Mouse (Mus musculus): Measurements from ENCODE around the gene Slc25a41.
A peak's percentile ranks its signal among the peaks of the same experiment; 100 is the strongest.

The Slc25a41 gene

DNA sequence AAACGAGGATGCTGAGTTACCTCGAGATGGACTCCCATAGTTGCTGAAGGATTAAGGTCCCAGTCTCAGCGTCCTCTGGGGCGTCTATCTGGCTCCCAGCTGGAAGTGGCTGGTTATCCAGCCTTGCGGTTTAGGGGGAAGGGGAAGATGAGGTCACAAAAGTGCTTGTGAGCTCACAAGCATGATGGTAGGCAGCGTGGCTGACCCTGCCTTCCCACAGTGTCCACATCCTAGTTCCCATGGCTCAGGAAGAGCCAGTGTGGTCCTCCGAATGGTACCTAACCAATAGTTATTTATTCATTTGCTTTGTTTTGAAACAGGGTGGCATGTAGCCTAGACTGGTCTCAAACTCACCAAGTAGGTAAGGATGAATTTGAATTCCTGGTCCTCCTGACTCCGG lies at the start of gene Slc25a41:
TSS of gene Slc25a41 (minus strand) at position 101 of the 400 bp plus-strand sequence.
- DNase-seq (ENCODE audit: low read depth, low spot score) = no peak

DNA sequence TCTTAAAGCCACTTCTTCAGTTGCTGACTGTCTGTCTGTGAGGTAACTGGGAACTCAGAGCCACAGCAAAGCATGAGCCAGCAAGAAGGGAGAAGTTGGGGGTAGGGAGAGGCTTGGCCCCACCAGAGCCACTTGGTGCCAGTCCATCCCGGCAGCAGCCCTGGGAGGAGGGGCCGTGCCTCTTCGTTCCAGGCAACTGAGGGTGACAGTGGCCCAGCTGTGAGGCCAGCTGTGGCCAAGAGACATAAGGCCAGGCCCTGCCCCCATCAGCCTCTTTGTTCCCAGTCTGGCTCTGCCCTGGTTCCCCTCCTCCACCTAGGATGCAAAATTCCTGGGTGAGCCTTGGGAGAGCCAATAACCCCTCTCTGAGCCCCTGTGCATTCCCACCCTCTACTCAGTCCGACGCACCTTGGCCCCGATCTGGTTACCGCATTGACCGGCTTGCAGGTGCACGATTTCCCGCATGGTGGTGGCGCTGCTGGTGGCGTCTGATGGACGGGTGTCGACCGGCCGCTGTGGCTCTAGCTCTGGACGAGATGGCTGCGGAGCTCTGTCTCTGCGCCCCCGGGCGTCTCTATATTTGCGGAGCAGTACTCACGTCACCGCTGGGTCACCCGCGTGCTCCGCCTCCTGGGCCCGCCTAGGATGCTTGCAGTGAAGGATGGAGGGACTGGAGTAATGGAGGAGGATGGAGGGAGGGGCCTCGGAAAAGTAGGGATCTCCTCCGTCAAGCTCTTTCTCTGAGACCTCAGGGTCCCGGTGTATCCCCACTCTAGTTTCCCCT lies 45.8 kb upstream of the Slc25a41 start, which contains the start of gene Tubb4a:
TSS of gene Tubb4a (minus strand) at position 734 of the 784 bp plus-strand sequence.
- no peak for DNase-seq (ENCODE audit: low read depth, low spot score)

DNA sequence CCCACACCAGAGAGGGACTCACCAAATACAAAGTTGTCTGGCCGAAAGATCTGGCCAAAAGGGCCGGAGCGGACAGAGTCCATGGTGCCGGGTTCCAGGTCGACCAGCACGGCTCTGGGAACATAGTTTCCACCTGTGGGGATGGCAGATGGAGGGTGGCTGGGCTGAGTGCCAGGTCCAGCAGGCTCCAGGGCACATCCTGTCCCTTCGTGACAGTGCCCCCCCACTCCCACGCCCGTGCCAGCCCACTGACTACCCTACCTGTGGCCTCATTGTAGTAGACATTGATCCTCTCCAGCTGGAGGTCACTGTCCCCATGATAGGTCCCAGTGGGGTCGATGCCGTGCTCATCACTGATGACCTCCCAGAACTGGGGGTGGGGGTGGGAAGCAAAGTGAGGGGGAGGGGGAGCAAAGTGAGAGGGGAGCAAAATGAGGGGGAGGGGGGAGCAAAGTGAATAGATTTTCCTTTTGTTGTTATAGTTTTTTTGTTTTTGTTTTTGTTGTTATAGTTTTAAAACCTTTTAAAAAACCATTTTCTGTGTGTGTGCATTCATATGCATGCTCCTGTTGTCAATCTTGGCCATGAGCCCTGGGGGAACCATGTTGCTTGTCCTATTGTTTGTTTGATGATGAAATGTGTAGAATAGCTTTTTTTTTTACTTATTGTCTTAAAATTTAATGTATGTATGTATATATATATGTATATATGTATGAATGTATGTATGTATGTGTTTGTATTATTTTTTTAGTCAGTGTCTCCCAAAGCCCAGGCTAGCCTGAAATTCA lies 44.7 kb upstream of the Slc25a41 start:
- no peak for DNase-seq (ENCODE audit: low read depth, low spot score)

DNA sequence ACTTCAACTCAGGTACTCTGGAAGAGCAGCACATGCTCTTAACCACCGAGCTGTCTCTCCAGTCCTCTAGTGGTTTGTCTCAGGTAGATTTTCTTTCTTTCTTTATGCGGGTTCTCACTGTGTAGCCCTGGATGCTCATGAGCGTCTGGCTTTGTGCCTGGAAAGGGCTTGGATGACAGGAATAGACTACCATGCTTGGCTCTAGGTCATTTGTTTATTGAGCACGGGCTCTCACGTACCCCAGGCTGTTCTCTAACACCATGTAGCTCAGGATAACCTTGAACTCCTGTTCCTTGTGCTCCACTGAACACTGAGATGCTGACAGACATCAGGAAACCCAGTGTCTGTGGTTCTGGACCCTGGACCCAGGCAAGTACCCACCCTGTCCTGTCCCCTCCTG lies 41.0 kb upstream of the Slc25a41 start:
- no peak for DNase-seq (ENCODE audit: low read depth, low spot score)

DNA sequence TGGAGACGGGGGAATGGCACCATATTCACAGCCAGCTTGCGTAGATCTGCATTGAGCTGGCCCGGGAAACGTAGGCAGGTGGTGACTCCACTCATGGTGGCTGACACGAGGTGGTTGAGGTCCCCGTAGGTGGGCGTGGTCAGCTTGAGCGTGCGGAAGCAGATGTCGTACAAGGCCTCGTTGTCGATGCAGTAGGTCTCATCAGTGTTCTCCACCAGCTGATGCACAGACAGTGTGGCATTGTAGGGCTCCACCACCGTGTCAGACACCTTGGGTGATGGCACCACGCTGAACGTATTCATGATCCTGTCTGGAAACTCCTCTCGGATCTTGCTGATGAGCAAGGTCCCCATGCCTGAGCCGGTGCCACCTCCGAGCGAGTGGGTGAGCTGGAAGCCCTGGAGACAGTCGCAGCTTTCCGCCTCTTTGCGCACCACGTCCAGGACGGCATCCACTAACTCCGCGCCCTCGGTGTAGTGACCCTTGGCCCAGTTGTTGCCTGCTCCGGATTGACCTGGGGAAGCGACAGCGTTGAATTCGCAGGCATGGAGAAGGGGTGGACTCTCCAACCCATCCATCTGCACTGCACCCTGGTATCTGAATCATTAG lies 39.9 kb upstream of the Slc25a41 start:
- DNase-seq (ENCODE audit: low read depth, low spot score) = no peak

DNA sequence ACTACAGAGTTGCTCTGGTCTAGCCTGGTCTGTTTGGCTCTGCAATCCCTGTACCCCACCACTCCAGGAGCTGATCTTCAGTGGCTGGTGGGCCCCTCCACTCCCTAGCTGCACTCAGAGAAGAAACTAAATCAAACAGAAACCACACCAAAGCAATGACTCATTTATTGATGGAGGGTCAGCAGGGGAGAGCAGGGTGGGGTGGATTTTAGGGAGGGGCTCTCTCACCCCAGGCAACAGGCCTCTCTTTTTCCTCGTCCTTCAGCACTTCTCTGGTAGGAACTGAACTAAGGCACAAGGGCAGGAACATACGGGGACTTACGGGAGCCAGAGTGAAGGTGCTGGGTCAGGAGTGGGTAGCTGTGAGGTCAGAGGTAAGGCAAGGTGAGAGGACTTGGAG lies 38.5 kb upstream of the Slc25a41 start:
- no peak for DNase-seq (ENCODE audit: low read depth, low spot score)

DNA sequence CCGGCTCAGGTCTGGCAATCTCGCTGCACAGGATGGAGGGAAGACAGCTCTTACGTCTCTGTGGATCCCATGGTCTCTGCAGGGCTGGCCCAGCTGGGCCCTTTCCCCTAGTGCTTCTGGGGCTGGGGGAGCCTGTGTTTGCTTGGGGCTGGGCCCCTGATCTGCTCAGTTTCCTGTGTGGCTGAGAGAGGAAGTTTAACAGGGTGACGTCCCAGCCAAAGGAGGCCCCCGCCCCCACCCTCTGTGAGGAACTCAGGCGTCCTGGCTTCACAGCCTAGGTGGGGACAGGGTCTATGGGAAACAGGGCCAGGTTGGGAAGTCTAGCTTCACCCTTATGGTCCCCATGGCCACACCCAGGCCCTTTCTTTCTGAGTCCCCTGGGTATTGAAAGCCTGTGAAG lies 36.9 kb upstream of the Slc25a41 start, which contains the start of gene Dennd1c:
TSS of gene Dennd1c (minus strand) at position 179 of the 400 bp plus-strand sequence.
- DNase-seq (ENCODE audit: low read depth, low spot score) = peak; percentile 86

DNA sequence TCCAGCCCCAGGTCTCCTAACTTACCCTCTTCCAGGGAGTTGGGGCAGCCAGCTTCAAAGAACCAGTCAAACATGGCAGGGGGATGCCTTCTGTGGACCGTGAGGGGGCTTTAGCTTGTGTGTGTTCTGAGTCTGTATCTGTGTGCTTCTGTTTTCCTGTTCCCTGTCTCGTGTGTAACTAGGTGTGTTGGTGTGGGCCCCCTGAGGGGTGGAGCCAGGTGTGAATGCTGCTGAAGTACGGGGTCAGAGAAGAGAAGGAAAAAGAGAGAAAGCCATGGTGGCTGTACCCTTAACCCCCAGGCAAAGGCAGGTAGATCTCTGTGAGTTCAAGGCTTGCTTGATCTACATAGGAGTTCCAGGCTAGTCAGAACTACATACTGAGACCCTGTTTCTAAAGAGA lies 35.5 kb upstream of the Slc25a41 start:
- no peak for DNase-seq (ENCODE audit: low read depth, low spot score)

DNA sequence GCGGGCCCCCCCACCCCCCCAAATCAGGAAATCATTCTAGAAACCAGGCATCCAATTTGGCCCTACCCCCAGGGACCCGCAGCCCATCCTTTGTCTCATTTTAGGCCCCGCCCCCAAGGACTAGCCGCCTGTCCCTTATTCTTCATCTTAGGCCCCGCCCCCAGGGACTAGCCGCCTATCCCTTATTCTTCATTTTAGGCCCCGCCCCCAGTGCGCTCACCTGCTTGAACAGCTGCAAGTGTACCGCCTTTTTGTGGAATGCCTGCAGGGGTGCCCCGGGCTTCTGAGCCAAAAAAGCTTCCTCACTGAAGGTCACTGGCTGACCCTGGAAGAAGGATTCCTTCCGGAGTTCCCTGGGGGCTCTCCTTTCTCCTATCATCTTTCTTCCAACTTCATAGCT lies 29.2 kb upstream of the Slc25a41 start:
- peak; percentile 20 for DNase-seq (ENCODE audit: low read depth, low spot score)

DNA sequence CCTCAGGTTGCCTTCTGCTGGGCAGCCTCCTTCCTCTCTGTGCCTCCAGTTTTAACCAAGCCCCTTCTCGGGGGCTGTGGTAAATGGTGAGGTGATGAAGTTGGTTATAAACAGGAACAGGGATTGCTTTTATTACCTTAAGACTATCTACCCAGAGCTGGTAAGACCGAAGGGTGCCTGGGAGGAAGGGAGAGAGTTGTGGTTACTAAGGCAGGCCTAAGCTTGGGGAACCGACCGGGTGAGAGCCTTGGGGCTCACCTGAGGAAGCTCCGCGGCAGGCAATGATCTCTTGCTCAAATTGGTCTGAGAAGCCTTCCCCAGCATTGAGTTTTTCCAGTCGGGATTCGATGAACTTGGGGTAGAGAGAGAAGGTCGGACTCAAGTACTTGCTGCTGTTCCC lies 28.8 kb upstream of the Slc25a41 start:
- no peak for DNase-seq (ENCODE audit: low read depth, low spot score)

DNA sequence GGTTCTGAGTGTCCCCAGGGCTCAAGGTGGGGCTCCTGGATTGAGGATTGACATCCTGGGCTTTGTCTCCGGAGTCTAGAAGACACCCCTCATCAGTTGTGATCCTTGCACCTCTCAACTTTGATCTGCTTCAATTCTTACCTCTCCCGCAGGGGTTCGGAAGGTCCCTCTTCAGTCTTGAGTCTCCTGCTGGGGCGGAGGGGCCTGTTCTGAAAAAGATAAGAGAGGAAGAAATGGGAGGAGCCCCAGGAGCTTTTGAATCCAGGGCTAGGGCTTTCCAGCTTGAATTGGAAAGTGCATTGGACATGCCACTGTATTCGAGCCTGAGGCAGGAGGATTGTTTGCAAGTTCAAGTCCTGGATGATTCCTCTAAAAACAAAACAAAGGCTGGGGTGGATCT lies 25.5 kb upstream of the Slc25a41 start:
- DNase-seq (ENCODE audit: low read depth, low spot score) = no peak

DNA sequence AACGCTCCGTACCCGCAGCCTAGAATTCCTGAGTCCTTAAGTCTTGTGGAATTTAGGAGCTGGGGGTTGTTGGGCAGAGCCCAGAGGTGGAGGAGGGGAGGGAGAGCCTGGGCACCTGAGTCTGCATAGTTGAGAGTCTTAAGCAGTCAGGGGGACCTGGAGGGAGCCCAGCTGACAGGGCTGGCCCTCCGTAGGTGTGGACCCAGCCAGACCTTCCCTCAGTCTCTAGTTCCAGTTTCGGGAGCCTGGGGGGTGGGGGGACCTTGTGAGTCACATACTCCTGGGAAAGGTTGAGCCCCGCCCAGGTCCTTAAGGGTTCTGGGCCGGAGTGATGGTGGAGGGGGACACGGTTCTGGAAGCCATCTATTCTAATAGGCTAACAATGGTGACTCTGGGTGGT lies 21.6 kb upstream of the Slc25a41 start:
- DNase-seq (ENCODE audit: low read depth, low spot score) = no peak

DNA sequence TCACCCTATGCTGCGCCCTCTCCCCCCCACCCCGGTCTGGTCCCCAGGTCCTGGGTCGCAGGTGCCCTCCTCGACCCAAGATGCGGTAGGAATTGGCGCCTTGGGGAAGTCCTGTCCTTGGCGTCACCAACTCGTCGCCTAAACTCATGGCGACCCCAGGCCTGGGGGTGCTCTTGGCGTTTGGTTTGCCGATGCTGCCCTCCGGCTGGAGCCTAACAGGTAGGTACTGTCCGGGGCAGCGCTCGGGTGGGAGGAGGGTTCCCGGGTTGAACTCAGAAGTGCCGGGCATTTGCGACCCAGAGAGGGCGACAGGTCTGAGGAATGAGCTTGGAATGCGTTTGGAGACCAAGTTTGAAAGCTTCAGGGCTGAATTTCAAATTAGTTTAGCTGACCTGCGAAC lies 21.1 kb upstream of the Slc25a41 start:
- DNase-seq (ENCODE audit: low read depth, low spot score) = peak; percentile 28

DNA sequence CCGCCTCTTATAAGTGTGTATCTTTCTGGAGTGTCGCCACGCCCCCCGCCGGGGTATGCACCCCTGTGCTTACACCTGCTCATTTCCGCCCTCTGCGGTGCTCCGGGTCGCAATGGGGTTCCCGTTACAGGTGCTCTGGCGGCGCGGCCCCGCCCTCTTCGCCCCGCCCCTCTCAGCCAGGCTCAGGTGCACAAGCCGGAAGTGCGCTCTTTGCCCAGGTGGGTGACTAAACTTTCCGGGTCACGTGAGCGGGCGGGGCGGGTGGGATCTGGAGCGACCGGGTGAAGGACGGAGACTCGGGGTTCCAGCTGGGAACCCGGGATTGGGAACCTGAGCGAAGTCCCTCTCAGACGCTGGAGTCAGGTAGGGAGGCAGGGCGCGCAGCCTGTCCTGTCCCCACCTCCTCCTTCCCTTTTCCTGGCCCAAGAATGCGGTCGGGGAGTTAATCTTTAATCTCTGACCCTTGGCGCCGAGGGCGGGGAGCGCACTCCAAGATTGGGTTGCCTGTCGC lies 20.6 kb upstream of the Slc25a41 start:
- peak; percentile 74 for DNase-seq (ENCODE audit: low read depth, low spot score)

DNA sequence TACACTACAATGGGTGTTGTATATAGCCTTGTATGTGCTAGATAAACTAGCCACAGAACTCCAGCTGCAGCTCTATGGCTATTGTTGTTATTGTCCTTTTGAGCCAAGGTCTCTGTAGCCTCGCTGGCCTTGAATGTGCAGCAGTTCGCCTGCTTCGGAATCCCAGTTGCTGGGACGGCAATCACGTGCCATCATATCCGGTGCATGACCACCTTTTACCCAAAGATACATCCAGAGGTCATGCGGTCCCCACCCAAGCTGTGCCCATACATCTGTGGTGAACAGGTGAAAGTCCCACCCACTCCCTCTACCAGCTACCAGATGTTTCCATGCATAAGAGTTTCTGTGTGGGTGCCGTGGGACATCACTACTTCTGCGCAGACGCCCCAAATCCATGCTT lies 19.6 kb upstream of the Slc25a41 start:
- peak; percentile 59 for DNase-seq (ENCODE audit: low read depth, low spot score)

DNA sequence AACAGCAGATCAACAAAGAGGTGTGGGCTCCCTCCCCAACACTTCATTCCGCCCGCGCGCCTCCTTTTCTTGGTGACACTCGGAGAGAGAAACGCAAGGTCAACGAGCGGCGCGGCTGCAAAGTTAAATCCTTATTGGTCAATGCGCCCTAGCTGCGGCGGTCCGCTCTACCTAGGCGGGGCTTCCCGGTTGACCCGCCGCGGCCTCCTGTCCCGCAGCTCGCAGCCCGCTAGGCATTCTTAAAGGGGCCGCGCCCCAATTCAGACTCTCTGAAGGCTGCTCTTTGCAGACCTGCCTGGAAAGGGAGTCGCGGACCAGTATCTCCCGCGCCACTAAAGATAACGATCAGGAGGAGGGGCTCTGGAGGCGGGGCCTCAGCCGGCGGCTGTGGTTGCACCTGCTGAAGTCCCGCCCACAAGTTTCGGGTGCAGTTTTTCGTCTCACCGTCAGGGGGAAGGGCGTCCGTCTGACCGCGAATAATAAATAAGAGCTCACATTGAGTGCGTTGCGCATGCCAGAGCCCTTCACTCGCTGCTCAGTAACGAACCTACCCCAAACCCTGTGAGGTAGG lies 18.9 kb upstream of the Slc25a41 start:
- peak; percentile 98 for DNase-seq (ENCODE audit: low read depth, low spot score)

DNA sequence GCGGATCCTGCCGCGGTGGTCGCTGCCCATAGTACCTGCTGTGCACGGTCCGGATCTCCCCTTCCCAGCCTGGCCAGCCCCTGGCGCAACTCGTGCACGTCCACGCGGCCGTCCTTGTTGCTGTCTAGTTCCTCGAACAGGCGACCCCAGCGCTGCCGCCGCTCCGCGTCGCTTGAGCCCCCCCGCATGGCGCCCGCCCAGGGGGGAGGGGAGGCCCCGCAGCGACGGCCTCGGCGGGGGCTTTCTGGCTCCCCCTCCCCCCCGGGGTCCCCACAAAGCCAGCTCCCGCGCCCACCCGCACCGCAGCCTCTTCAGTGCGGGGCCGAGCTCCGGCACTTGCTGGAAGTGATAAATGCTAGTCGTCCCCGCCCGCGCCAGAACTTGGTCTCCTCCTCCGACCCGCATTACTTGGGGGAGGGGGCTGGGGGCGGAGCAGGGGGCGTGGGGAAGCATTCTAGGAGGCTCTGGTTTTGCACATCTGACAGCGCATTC lies 18.1 kb upstream of the Slc25a41 start, which contains the start of gene Slc25a23:
TSS of gene Slc25a23 (minus strand) at position 378 of the 492 bp plus-strand sequence.
- DNase-seq (ENCODE audit: low read depth, low spot score) = peak; percentile 78

DNA sequence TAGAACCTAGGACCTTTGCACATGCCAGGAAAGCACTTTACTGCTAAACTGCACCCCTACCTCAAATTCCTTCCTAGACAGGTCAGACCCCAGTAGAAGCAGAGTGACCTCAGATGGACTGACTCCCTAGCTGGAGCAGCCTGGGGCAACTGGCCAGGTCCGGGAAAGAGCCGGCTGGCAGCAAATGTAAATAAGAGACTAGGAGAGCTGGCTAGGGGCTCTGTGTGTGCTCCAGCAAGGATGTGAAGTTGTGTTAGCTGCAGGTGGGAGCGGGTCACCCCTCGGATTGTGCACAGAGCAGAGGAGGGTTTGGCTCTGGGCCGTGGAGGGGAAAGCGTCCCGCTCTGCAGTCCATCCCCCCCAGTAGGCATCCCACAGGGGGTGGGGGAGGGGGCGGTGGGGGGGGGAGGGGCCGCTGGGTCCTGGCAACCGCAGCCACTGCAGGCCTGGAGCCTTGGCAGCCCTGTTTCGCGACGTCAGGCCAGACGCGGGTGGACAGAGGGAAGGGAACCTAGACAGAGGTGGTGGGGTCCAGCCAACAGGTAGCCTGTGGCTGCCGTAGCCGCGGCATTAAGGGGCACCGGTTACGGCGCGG lies 17.5 kb upstream of the Slc25a41 start, which contains the start of gene Crb3:
TSS of gene Crb3 (plus strand) at position 215 of the 595 bp plus-strand sequence.
- DNase-seq (ENCODE audit: low read depth, low spot score) = peak; percentile 19

DNA sequence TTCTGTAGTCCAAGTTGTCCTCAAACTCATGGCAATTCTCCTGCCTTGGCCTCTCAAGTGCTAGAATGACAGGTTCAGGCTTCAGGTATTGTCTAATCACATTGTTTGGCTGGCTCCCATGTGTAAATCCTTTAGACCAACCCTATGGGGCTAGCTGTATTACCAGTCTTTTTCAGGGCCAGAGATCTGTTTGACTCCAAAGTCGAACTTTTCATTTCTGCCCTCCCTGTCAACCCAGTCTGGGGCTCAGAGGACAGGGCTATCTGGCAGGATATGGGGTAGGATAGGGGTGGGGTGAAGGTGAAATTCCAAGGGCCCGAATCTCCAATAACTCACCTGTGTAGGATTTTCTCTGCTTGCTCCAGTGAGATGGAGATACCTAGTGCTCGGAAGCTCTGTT lies 14.8 kb upstream of the Slc25a41 start:
- no peak for DNase-seq (ENCODE audit: low read depth, low spot score)

DNA sequence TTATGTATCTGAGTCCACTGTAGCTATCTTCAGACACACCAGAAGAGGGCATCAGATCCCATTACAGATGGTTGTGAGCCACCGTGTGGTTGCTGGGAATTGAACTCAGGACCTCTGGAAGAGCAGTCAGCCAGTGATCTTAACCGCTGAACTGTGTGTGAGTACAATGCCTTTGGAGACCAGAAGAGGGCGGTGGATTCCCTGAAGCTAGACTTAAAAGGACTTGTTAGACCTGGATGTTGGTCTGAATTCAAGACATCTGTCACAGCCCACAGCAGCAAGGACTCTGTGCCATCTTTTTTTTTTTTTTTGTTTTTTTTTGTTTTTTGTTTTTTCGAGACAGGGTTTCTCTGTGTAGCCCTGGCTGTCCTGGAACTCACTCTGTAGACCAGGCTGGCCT lies 10.2 kb upstream of the Slc25a41 start:
- DNase-seq (ENCODE audit: low read depth, low spot score) = peak; percentile 72

DNA sequence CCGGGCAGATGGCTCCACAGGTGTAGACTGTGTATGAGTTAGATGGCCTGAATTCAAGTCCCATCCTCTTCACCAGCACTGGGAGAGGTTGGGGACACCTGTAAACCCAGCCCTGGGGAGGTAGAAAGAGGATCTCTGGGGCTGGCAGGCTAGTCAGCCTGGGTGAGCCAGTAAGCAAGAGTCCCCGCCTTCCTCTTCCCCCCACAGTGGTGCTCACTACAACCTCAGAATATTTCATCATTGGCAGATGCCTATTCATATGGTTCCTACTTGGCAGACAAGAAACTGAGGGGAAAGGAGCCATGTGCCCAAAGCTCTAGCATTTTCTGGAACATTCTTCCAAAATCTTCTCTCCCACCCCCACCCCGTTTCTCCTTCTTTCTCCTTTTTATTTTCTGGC lies 7.4 kb upstream of the Slc25a41 start:
- no peak for DNase-seq (ENCODE audit: low read depth, low spot score)

Measured in CD4-positive, CD25-positive, alpha-beta regulatory T cell, adult 2 months (primary cell).